ENCODE assay signal across 25 mouse cellular contexts in the genomic region with DNA sequence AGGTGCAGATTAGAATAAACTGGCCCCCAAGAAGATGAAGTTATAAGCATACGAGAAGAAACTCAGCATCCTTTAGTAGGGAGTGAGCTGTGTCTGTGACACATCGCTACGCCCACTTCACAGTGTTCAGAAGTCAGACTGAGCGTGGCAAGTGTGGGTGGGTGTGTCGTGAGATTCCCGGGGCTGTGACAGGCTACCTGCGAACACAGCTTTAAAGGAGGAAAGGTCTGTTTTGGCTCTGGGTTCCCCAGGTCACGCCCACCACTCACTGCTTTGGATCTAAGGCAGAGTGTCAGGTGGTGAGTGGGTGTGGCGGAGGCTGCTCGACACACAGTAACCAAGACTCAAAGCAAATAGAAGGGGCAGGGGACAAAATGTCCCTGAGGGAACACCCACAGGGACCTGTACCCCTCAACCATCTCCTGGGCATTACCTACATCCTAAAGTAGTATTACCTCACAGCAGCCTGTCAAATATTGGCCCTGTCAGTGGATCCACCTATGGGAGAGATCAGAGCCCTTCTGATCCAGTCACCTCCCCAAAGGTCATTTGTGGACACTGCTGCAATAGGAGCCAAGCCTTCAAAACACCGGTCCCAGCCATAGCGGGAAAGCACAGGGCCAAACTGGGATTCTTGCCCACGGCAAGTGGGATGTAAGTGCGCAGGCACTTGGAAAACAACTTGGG. TPM values are rescaled to one million over a fixed set of nuclear protein-coding genes. Genes with fewer than 3 reads are reported as not detected.
DNase-seq lines count a peak whose midpoint lies in the region; ATAC-seq and TF ChIP-seq lines count a peak whose summit lies in the region.
"Had no signal": no experiment of that assay in that cellular context is flagged by ENCODE, and none has a peak within 500 bp of the region (broad histone marks: within the 10 kb centered on the region; RNA-seq: fewer than 3 reads in every experiment).

No protein-coding gene starts in this region.

- no peak for TF ChIP-seq CTCF in layer of hippocampus, adult 2 months (conservative IDR thresholded peaks at IDR 0.05)
- TF ChIP-seq CTCF in liver, postnatal 0 days (IDR thresholded peaks at IDR 0.05; ENCODE audit: low read depth) = no peak

- intact Hi-C loops in left cerebral cortex, postnatal 14 days (cut with DNase I) = loop anchor here (5.0 kb wide), 2 partner anchors 39 to 71 kb away; no protein-coding TSS in a partner anchor

- H3K27ac ChIP-seq in layer of hippocampus, adult 2 months = peak overlapping the region; percentile 82
- no peak overlapping the region for H3K27ac ChIP-seq in liver, postnatal 0 days (ENCODE audit: low read depth)
- H3K27ac ChIP-seq: embryonic facial prominence, embryonic 10.5 days; hindbrain, postnatal 0 days; limb, embryonic 13.5 days; liver, embryonic 15.5 days; midbrain, embryonic 15.5 days had no signal

- H3K4me1 ChIP-seq in liver, postnatal 0 days (ENCODE audit: insufficient read depth) = peaks cover 6% of the 10 kb centered on the region
- H3K4me1 ChIP-seq: limb, embryonic 13.5 days; liver, embryonic 15.5 days had no signal

- H3K9me3 ChIP-seq in liver, postnatal 0 days (ENCODE audit: low read length) = no peaks in the 10 kb centered on the region
- H3K9me3 ChIP-seq: embryonic facial prominence, embryonic 10.5 days; limb, embryonic 13.5 days; liver, embryonic 15.5 days; megakaryocyte, embryonic 14.5 days; midbrain, embryonic 15.5 days had no signal

- no peaks in the 10 kb centered on the region for H3K27me3 ChIP-seq in liver, postnatal 0 days (ENCODE audit: insufficient read depth, low read length)
- H3K27me3 ChIP-seq: liver, embryonic 15.5 days had no signal

- 66% methylated on average over 14 of the region's 14 CpGs for WGBS in liver, postnatal 0 days (ENCODE audit: insufficient replicate concordance)

- peak; percentile 90 for ATAC-seq in liver, postnatal 0 days
- no peak for ATAC-seq in activated CD4-positive, CD25-positive, alpha-beta regulatory T cell, adult 4 months
- ATAC-seq: CD4-positive, CD25-positive, alpha-beta regulatory T cell, adult 4 months; hindbrain, postnatal 0 days; midbrain, embryonic 15.5 days had no signal

- peak; percentile 79 for TF ChIP-seq EP300 in liver, postnatal 0 days (IDR thresholded peaks at IDR 0.05; ENCODE audit: low read depth)

- H3K36me3 ChIP-seq in liver, postnatal 0 days (replicated peaks; ENCODE audit: insufficient read depth, low read length) = no peaks in the 10 kb centered on the region
- H3K36me3 ChIP-seq: embryonic facial prominence, embryonic 10.5 days; limb, embryonic 13.5 days; liver, embryonic 15.5 days; midbrain, embryonic 15.5 days had no signal

- H3K9ac ChIP-seq in liver, postnatal 0 days (replicated peaks) = no peak overlapping the region
- H3K9ac ChIP-seq: limb, embryonic 13.5 days; liver, embryonic 15.5 days; midbrain, embryonic 15.5 days had no signal

- no peak overlapping the region for H3K4me3 ChIP-seq in layer of hippocampus, adult 2 months
- no peak overlapping the region for H3K4me3 ChIP-seq in liver, postnatal 0 days (ENCODE audit: low read depth, low read length)
- H3K4me3 ChIP-seq: embryonic facial prominence, embryonic 10.5 days; limb, embryonic 13.5 days; liver, embryonic 15.5 days; megakaryocyte, embryonic 14.5 days; midbrain, embryonic 15.5 days had no signal

- H3K4me2 ChIP-seq in liver, postnatal 0 days (ENCODE audit: low read depth, low read length) = no peak overlapping the region
- H3K4me2 ChIP-seq: limb, embryonic 13.5 days; liver, embryonic 15.5 days; midbrain, embryonic 15.5 days had no signal

- DNase-seq in layer of hippocampus, adult 2 months (ENCODE audit: low spot score in 2 of 2) = peak in 1 of 2 experiments; percentile 69
- DNase-seq in layer of hippocampus, postnatal 10 days (ENCODE audit: low spot score in 2 of 2) = no peak
- DNase-seq in liver, postnatal 0 days = peak; percentile 33
- DNase-seq in liver = no peak
- DNase-seq in left cerebral cortex, postnatal 14 days (ENCODE audit: low spot score in 2 of 2) = peak; percentile 73 to 84
- peak; percentile 83 to 87 for DNase-seq in right cerebral cortex, postnatal 36 days (ENCODE audit: low spot score in 2 of 2)
- no peak for DNase-seq in cerebellum, adult 11 months
- DNase-seq: adrenal gland, postnatal 36 days; cerebellum, adult 2 months; gastrocnemius, postnatal 14 days; kidney, adult 11 months; spleen, adult 18-20 months; thymus, postnatal 36 days had no signal

RNA-seq across cellular contexts. Expression of a gene that starts 9.6 kb away (rescaled TPM):
- 10 to 100 TPM; 85.0 to 95.0 TPM for total RNA-seq in layer of hippocampus, adult 2 months (2021)
- total RNA-seq in layer of hippocampus, postnatal 10 days (2021) = 100 to 1,000 TPM; 102 to 128 TPM
- polyA plus RNA-seq in liver, postnatal 0 days (2015; fragmentation: Nextera tagmentation; extraction: Ambion mirVana) = 4.0 and 5.0 TPM in 2 replicates
- 100 to 1,000 TPM in 1 of 2 experiments, 10 to 100 TPM in 1; 96.1 to 106 TPM for total RNA-seq in left cerebral cortex, postnatal 14 days (2021)
- polyA plus RNA-seq in activated CD4-positive, CD25-positive, alpha-beta regulatory T cell, adult 4 months (2017; shearing (Covaris generic)) = 1 to 10 TPM; 1.2 TPM

RNA-seq across cellular contexts. Expression of a gene that starts 19.0 kb away (rescaled TPM):
- not detected for total RNA-seq in layer of hippocampus, adult 2 months (2021)
- total RNA-seq in layer of hippocampus, postnatal 10 days (2021) = under 1 TPM; 0.31 to 0.78 TPM
- polyA plus RNA-seq in liver, postnatal 0 days (2015; fragmentation: Nextera tagmentation; extraction: Ambion mirVana) = not detected in 2 replicates
- not detected for total RNA-seq in left cerebral cortex, postnatal 14 days (2021)
- not detected for polyA plus RNA-seq in activated CD4-positive, CD25-positive, alpha-beta regulatory T cell, adult 4 months (2017; shearing (Covaris generic))
- total RNA-seq: adrenal gland, postnatal 36 days; common myeloid progenitor, adult 5-6 weeks; gastrocnemius, postnatal 14 days; hematopoietic stem cell, adult 5-6 weeks; neutrophil, adult 5-6 weeks had no signal
- polyA plus RNA-seq: CD4-positive, CD25-positive, alpha-beta regulatory T cell, adult 4 months; embryonic facial prominence, embryonic 10.5 days; forebrain, embryonic 11.5 days; limb, embryonic 13.5 days; liver, embryonic 15.5 days had no signal

RNA-seq across cellular contexts. Expression of a gene that starts 30.8 kb away (rescaled TPM):
- 10 to 100 TPM; 26.9 to 35.9 TPM for total RNA-seq in layer of hippocampus, adult 2 months (2021)
- total RNA-seq in layer of hippocampus, postnatal 10 days (2021) = 10 to 100 TPM; 27.2 to 28.3 TPM
- 2.9 and 4.2 TPM in 2 replicates for polyA plus RNA-seq in liver, postnatal 0 days (2015; fragmentation: Nextera tagmentation; extraction: Ambion mirVana)
- total RNA-seq in left cerebral cortex, postnatal 14 days (2021) = 10 to 100 TPM; 29.0 to 29.5 TPM
- polyA plus RNA-seq in activated CD4-positive, CD25-positive, alpha-beta regulatory T cell, adult 4 months (2017; shearing (Covaris generic)) = 10 to 100 TPM; 33.0 to 39.2 TPM

Comparison
In these comparisons a context has a peak if more than half of its experiments do, and no peak if none do; other contexts are left out.
1. DNase-seq: peak in liver, postnatal 0 days (single experiment), left cerebral cortex, postnatal 14 days (2 of 2) and right cerebral cortex, postnatal 36 days (2 of 2); none in layer of hippocampus, postnatal 10 days (0 of 2), liver (single experiment) and cerebellum, adult 11 months (single experiment).